Mouse (Mus musculus): ENCODE measurements at regions not wholly inside any gene's neighbourhood (a gene's known extent, or its start where the extent isn't known, plus 50 kb on each side); places are given as distances from the start of the nearest gene placed in this dataset.

- H3K36me3 ChIP-seq (ENCODE audit: control insufficient read depth, insufficient read depth) = no peaks in the 10 kb centered on the region
- WGBS = 52% methylated on average over 1 of the region's 1 CpGs
- no peak for ATAC-seq
- no peak overlapping the region for H3K4me3 ChIP-seq (ENCODE audit: low read depth, low read length)
- H3K27me3 ChIP-seq (replicated peaks; ENCODE audit: control insufficient read depth, insufficient read depth, low read length) = no peaks in the 10 kb centered on the region
- TF ChIP-seq CTCF (IDR thresholded peaks at IDR 0.05; ENCODE audit: low read depth) = no peak
- H3K9me3 ChIP-seq (ENCODE audit: control insufficient read depth) = no peaks in the 10 kb centered on the region
- H3K4me2 ChIP-seq (replicated peaks; ENCODE audit: low read depth) = no peak overlapping the region
- no peak overlapping the region for H3K27ac ChIP-seq (ENCODE audit: low read depth, low read length)
- H3K4me1 ChIP-seq (replicated peaks; ENCODE audit: control insufficient read depth, insufficient read depth, low read length) = no peaks in the 10 kb centered on the region
- no peak overlapping the region for H3K9ac ChIP-seq (ENCODE audit: low read depth, low read length)
Measured at GRCm38 (mm10) chr14:58816540-58816876, 326.2 kb downstream of the 1700129C05Rik start.

GRCm38 (mm10) chr14:58815616-58816539 lies 326.8 kb downstream of the 1700129C05Rik start:
- ATAC-seq = no peak
- Histone ChIP-seq H3K4me3 (ENCODE audit: low read depth, low read length) (no peak overlapping the region), H3K9me3 (ENCODE audit: control insufficient read depth) (no peaks in the 10 kb centered on the region), H3K27ac (ENCODE audit: low read depth, low read length) (no peak overlapping the region), H3K4me1 (replicated peaks; ENCODE audit: control insufficient read depth, insufficient read depth, low read length) (no peaks in the 10 kb centered on the region), H3K36me3 (ENCODE audit: control insufficient read depth, insufficient read depth) (no peaks in the 10 kb centered on the region), H3K9ac (ENCODE audit: low read depth, low read length) (no peak overlapping the region), H3K4me2 (replicated peaks; ENCODE audit: low read depth) (no peak overlapping the region), H3K27me3 (replicated peaks; ENCODE audit: control insufficient read depth, insufficient read depth, low read length) (no peaks in the 10 kb centered on the region)
- TF ChIP-seq CTCF (IDR thresholded peaks at IDR 0.05; ENCODE audit: low read depth) = no peak
- WGBS = 53% methylated on average over 11 of the region's 11 CpGs

GRCm38 (mm10) chr14:58812585-58812984 lies 330.1 kb downstream of the 1700129C05Rik start:
- Histone ChIP-seq H3K27me3 (replicated peaks; ENCODE audit: control insufficient read depth, insufficient read depth, low read length) (no peaks in the 10 kb centered on the region), H3K9me3 (ENCODE audit: control insufficient read depth) (no peaks in the 10 kb centered on the region), H3K4me1 (replicated peaks; ENCODE audit: control insufficient read depth, insufficient read depth, low read length) (0 out of 2 replicates have a peak, but pooled peaks cover 2% of the 10 kb centered on the region), H3K4me3 (ENCODE audit: low read depth, low read length) (no peak overlapping the region), H3K36me3 (ENCODE audit: control insufficient read depth, insufficient read depth) (no peaks in the 10 kb centered on the region), H3K9ac (ENCODE audit: low read depth, low read length) (no peak overlapping the region), H3K4me2 (replicated peaks; ENCODE audit: low read depth) (no peak overlapping the region), H3K27ac (ENCODE audit: low read depth, low read length) (peak overlapping the region; percentile 28; the same call in 1 of the 2 replicates)
- no peak for TF ChIP-seq CTCF (IDR thresholded peaks at IDR 0.05; ENCODE audit: low read depth)
- ATAC-seq = no peak
- WGBS = 65% methylated on average over 5 of the region's 5 CpGs

DNA sequence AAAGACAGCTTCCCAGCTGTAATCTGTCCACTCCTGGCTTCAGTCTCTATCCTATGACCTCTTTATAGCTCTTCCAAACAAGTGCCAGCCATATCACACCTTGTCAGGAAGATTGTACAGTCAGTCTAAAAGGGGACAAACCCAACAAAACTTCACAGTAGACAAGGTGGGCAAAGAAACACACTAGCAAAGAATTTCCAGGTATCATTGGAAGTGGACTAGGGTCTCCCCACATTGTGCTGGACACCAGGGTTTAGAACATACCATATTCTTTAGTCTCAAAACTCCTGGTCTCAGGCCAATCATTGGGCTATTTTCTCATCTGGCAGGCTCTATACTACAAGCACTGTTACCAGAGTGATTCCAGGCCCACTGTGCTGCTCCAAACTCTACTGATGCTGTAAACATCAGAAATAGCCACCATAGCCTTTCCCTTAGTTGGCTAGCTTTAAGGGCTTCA lies 341.3 kb downstream of the 1700129C05Rik start:
- no peak overlapping the region for H3K27ac ChIP-seq (ENCODE audit: low read depth, low read length)
- H3K4me2 ChIP-seq (replicated peaks; ENCODE audit: low read depth) = no peak overlapping the region
- H3K9me3 ChIP-seq (ENCODE audit: control insufficient read depth) = no peaks in the 10 kb centered on the region
- TF ChIP-seq CTCF (IDR thresholded peaks at IDR 0.05; ENCODE audit: low read depth) = no peak
- no peak overlapping the region for H3K4me3 ChIP-seq (ENCODE audit: low read depth, low read length)
- no peaks in the 10 kb centered on the region for H3K36me3 ChIP-seq (ENCODE audit: control insufficient read depth, insufficient read depth)
- H3K9ac ChIP-seq (ENCODE audit: low read depth, low read length) = no peak overlapping the region
- H3K4me1 ChIP-seq (replicated peaks; ENCODE audit: control insufficient read depth, insufficient read depth, low read length) = no peaks in the 10 kb centered on the region
- H3K27me3 ChIP-seq (replicated peaks; ENCODE audit: control insufficient read depth, insufficient read depth, low read length) = no peaks in the 10 kb centered on the region
- no peak for ATAC-seq

- no peaks in the 10 kb centered on the region for H3K36me3 ChIP-seq (ENCODE audit: control insufficient read depth, insufficient read depth)
- no peaks in the 10 kb centered on the region for H3K9me3 ChIP-seq (ENCODE audit: control insufficient read depth)
- H3K4me3 ChIP-seq (ENCODE audit: low read depth, low read length) = no peak overlapping the region
- no peak for TF ChIP-seq CTCF (IDR thresholded peaks at IDR 0.05; ENCODE audit: low read depth)
- no peak overlapping the region for H3K27ac ChIP-seq (ENCODE audit: low read depth, low read length)
- no peak overlapping the region for H3K9ac ChIP-seq (ENCODE audit: low read depth, low read length)
- ATAC-seq = no peak
- H3K4me1 ChIP-seq (replicated peaks; ENCODE audit: control insufficient read depth, insufficient read depth, low read length) = no peaks in the 10 kb centered on the region
- WGBS = 70% methylated on average over 10 of the region's 10 CpGs
- H3K27me3 ChIP-seq (replicated peaks; ENCODE audit: control insufficient read depth, insufficient read depth, low read length) = no peaks in the 10 kb centered on the region
- no peak overlapping the region for H3K4me2 ChIP-seq (replicated peaks; ENCODE audit: low read depth)
Measured at GRCm38 (mm10) chr14:58788190-58788945, 354.3 kb downstream of the 1700129C05Rik start.

- Histone ChIP-seq H3K4me1 (replicated peaks; ENCODE audit: control insufficient read depth, insufficient read depth, low read length) (no peaks in the 10 kb centered on the region), H3K4me2 (replicated peaks; ENCODE audit: low read depth) (no peak overlapping the region), H3K27me3 (replicated peaks; ENCODE audit: control insufficient read depth, insufficient read depth, low read length) (no peaks in the 10 kb centered on the region), H3K9ac (ENCODE audit: low read depth, low read length) (no peak overlapping the region), H3K4me3 (ENCODE audit: low read depth, low read length) (no peak overlapping the region), H3K36me3 (ENCODE audit: control insufficient read depth, insufficient read depth) (no peaks in the 10 kb centered on the region), H3K27ac (ENCODE audit: low read depth, low read length) (no peak overlapping the region), H3K9me3 (ENCODE audit: control insufficient read depth) (no peaks in the 10 kb centered on the region)
- 75% methylated on average over 2 of the region's 2 CpGs for WGBS
- ATAC-seq = no peak
- no peak for TF ChIP-seq CTCF (IDR thresholded peaks at IDR 0.05; ENCODE audit: low read depth)
Measured at GRCm38 (mm10) chr14:58787618-58788017, 355.1 kb downstream of the 1700129C05Rik start.

All from intestine, postnatal 0 days (tissue).